Mouse (Mus musculus): Measurements from ENCODE around the gene Khdc3.

GRCm38 (mm10) chr9:73102181-73102580 lies 545 bp downstream of the Khdc3 start, which contains the start of gene Gm20509:
- TF ChIP-seq CTCF (IDR thresholded peaks at IDR 0.05; ENCODE audit: control insufficient read depth, insufficient read depth, low read length) (no peak), POLR2A (IDR thresholded peaks at IDR 0.05; ENCODE audit: borderline replicate concordance, control insufficient read depth, low read depth, low read length) (no peak)

Measured in bone marrow, adult 2 months (tissue).